Mouse (Mus musculus) bone marrow, adult 2 months (tissue): ENCODE results near the gene Zfp317.

Experiments used
- CTCF ChIP-seq: fragments of 200-500 bp; IDR thresholded peaks from 2 replicates; pipeline ENCODE4 v1.5.1; 2011; ENCODE audit warnings: low read length, control low read depth; ENCODE audit not compliant: control insufficient read depth, insufficient read depth
- POLR2A ChIP-seq: fragments of 200-500 bp; IDR thresholded peaks from 2 replicates; pipeline ENCODE4 v1.6.1; 2011; ENCODE audit warnings: low read depth, mild to moderate bottlenecking, control low read depth, low read length, borderline replicate concordance; ENCODE audit not compliant: control insufficient read depth

GRCm38 (mm10) chr9:19621843-19622822 lies at the start of gene Zfp317:
- TF ChIP-seq CTCF (no peak), POLR2A (peak; percentile 42; the same call in 1 of the 2 replicates)
